Mouse (Mus musculus) monocyte, adult 5-6 weeks (primary cell): ENCODE data around the gene Hist2h3c1. TPM values are rescaled to one million over a fixed set of nuclear protein-coding genes. Genes with fewer than 3 reads are reported as not detected.
A peak's percentile ranks its signal among the peaks of the same experiment; 100 is the strongest.
"Not testable (repeated sequence)": the region's sequence is repeated elsewhere in the genome, so short reads cannot be mapped to it uniquely, and the experiment has no call there.

Experiments used
- ATAC-seq: fragments of 153-309, 156-312 bp; replicated peaks from 2 replicates; pipeline ENCODE4 v1.8.0; 2017; ENCODE audit warnings: mild to moderate bottlenecking; ENCODE audit not compliant: low TSS enrichment, insufficient number of reproducible peaks, severe bottlenecking, poor library complexity, low FRiP score
- total RNA-seq: library from RNA; stranded (forward); fragments of 200-1000, 200-491, 200-594 nt; gene quantifications from 3 replicates; pipeline ENCODE4 v1.2.3, GENCODE M21; 2017

Hist2h3c1 gene
- total RNA-seq, 1 experiment from 2014 or later = not detected

DNA sequence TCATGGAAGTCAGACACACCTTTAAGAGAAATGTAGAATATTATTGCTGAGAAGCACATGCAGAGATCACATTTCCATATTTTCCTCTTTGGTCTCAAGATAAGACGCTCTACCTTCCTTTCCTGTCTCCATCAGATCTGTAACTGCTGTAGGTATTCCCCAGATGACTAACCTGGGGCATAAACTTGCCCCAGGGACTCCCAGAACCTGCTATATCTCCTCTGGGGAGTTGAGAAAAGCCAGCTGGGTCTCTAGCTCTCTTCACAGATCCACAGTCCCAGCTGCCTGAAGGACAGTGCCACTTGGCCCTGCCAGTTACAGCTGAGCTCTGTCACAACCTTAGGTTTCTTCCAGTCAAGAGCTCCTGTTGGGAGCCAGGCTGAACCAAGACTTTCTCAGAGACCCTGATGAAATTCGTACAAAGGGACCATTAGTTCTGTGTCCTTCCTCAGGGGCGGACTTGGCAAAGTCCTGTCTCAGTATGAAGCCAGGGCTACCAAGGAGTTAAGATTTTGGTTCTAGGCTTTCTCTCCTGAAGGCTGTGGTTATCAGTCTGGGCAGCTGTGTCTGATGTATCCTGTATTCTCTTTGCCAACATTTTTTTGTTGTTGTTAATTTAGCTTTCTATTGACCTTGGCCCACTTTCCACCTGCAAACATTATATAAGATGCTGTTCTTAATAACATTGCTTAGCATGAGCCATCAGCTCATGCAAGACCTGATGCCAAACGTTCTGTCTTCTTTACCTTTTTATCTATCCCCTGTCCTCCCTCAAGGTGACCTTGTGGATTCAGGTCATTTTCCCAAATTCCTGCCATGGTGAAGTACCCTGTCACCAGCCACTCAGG lies 15.4 kb upstream of the Hist2h3c1 start:
- no peak for ATAC-seq

DNA sequence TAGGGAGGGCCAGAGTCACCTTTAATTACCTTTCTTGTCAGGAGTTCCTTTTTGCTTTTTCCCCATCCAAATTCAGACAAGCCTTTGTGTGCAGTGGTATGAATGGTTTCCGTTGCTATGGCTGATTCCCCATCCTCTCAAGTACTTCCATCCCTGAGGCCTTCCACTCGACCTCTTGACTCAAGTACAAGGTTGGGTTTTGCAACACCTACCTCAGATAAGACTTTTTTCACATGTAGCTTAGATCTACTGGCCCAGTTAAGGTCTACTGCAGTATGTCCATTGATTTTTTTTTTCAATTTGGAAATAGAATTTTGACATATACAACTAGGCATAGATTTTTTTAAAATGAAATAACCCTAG lies 14.7 kb upstream of the Hist2h3c1 start:
- ATAC-seq = no peak

DNA sequence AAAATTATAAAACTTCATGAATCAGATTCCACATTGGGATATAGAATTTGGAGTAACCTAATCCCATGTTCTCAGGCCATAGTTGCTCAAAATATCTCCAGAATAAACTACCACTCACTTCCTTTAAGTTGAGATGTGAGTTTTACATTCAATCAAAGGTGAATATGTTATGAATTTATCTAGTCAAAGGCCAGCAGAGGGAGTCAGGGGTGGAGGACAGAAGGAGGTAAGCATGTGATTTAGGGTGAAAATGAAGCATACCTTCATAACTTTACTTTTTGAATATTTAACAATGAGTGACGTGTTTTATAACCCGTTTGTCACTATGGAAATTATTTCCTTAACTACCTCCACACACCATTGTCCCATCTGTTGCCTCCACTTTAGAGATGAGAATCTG lies 11.6 kb upstream of the Hist2h3c1 start:
- no peak for ATAC-seq

DNA sequence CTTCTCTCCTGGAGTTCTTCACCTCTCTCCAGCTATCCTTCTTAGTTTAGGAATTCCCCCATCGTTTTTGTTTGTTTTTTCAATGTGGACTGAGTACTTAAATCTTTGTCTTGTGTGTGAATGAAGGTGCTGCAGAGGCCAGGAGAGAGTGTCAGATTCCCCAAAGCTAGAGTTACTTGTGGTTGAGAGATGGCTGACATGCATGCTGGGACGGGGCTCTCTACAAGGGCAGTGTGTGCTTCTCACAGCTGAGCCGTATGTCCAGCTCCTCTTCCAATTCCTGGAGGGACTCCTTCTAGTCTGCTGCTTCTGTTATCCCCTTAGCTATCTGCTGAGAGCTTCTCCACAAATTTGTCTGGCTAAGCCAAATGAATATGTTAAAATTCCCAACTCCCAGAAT lies 10.6 kb upstream of the Hist2h3c1 start:
- ATAC-seq = no peak

DNA sequence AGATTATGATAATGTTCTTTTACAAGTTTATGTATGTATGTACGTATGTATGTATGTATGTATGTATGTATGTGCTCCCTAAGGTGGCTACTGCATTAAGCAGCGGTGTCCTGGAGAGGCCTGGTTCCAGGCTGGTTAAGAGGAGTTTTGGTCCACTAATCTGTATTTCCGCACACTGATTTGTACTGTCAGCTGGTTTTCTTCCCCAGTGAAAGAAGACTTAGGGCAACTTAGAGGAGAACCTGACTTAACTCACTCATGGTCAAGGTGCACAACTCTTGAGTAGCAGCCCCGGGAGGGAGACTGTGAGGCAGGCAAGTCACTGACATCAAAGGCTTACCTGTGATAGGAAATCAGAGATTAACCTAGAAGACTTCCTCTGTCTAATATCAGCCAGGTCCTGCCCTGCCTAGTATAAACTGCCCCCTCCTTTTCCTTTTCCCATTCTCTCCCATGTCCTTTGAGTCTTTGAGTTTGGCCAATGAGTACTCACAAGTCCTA lies 9.6 kb upstream of the Hist2h3c1 start:
- no peak for ATAC-seq

DNA sequence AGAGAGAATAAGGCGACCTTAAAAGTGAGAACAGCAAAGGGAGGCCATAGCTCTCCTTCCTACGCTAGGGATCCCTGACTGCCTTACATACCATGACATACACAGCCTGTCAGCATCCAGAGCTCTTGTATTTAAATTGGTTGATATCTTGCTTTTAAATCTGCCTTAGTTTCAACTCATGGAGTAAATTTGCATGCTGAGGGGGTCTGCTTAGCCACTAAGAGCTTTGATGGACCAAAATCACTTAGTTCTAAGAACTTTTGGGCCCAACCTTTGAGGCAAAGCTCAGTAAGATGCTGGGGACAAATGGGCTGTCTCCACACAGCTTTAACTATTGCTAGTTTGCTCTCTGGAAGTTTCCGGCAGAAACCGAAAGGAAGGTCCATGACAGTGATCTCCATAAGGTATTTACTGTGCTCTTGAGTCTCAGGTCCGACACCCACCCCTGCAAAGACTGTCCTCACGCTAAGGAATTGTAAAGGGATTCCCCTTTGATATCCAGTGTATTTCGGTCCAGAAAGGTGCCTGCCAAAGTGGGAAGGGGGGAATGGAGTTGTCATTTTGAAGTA lies 9.1 kb upstream of the Hist2h3c1 start:
- no peak for ATAC-seq

DNA sequence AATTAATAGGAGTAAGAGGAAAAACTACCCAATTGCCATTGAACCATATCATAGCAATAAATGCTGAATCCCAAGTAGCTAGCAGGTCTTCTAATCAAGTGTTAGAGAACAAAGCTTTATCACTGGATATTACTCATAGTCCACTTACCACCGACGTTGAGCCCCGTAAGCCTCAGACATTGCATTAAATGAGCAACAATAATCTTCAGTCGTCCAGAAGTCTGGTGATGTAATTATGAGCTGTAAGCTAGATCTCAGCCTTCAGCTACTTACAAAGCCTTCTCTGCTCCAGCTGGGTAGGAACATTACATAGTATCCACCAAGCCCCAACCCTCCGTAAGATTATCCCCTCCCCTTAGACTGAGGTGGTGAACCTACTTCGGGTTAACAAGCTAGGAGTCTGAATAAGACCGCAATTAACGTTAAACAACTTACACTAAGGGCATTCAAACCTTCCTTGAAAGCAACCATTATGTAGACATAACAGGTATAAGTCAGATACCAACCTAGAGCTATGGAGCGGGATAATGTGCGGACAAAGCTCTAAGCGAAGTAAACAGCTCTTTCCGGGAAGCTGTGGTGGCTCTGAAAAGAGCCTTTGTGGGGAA lies 8.5 kb upstream of the Hist2h3c1 start:
- ATAC-seq = no peak

DNA sequence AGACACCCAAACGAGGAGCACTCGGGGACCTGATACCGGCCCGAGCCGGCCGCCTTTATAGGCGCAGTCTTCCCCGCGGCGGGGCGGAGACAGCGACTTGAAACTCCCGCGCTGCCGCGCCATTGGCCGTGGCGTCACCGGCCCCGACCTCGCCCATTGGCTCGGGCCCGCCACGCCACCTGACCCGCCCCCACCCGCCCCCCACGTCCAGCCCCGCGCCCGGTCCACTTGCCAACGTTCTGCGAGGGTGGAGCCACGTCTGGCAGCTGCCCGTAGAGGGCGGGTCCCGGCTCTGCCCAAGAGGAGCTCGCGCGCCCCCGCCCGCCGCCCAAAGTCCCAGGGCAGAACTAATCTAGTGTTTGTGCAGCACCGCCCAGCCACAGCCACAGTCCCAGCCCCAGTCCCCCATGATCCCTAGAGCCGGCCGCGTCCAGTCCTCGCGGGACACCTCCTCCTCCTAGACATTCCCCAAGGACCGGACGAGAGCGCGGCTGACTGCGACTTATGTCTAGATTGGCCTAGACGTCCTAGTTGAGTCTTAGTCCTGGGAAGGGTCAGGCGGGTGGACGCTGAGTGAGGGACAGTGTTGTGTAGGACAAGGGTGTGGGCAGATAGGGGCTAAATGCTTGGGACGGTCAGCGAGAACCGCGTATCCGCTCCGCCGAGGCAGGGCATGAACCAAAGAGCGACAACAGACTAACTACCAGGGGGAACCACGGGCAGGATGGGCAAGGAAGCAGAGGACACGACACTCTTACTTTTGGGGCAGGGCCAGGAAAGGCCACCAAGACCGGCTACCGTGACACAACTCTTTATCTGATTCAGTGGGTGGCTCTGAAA lies 7.3 kb upstream of the Hist2h3c1 start, which contains the start of gene Hist2h3c2:
Hist2h3c2 (minus strand) TSS at position 174 of the 840 bp plus-strand sequence.
- ATAC-seq = peak; percentile 80

DNA sequence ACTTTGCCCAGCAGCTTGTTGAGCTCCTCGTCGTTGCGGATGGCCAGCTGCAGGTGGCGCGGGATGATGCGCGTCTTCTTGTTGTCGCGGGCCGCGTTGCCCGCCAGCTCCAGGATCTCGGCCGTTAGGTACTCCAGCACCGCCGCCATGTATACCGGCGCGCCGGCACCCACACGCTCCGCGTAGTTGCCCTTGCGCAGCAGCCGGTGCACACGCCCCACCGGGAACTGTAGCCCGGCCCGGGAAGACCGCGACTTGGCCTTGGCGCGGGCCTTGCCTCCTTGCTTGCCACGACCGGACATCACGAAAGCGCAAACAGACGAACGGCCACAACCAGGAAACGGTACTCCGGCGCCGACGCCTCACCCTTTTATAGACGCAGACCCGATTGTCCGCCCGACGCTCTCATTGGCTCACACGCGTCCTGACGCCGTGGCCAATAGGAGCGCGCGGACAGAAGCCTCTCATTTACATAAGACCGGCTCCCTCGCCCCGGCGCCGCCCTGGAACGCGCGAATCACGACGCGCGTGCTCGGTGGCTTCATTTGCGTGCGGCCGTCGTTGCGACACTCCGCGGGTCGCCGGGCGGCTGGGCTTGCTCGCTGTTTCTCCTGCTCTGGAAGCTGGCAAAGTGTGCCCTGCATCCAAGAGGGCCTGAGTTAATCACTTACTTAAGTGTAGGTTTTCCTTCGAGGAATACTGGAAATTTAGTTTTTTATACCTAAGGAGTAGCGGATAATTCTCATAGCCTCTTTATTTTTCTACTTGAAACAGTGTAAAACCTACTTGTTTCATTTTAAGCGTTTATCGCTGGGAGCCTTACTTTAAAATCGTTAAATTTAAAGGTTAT lies 6.3 kb upstream of the Hist2h3c1 start, which contains the start of gene Hist2h2aa2:
Hist2h2aa2 (minus strand) TSS at position 328 of the 850 bp plus-strand sequence.
- ATAC-seq = peak; percentile 81

DNA sequence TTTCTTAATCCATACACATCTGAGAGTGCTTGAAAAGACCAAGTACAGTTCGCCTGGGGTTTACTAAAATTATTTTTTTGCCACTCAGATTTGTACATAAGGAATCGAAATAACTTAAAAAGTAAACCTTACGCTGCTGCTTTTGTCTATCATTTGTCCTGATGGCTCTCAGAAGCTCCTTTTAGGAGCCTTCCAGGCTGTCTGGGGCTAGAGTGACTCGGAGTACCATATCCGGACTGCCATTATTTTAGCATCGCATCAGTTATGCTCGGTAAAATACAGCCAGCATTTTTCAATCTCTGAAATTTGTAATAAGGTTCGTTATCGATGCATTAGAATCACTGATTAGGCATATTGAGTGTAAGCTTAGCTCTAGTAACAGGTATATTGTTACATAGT lies 5.7 kb upstream of the Hist2h3c1 start:
- ATAC-seq = no peak

DNA sequence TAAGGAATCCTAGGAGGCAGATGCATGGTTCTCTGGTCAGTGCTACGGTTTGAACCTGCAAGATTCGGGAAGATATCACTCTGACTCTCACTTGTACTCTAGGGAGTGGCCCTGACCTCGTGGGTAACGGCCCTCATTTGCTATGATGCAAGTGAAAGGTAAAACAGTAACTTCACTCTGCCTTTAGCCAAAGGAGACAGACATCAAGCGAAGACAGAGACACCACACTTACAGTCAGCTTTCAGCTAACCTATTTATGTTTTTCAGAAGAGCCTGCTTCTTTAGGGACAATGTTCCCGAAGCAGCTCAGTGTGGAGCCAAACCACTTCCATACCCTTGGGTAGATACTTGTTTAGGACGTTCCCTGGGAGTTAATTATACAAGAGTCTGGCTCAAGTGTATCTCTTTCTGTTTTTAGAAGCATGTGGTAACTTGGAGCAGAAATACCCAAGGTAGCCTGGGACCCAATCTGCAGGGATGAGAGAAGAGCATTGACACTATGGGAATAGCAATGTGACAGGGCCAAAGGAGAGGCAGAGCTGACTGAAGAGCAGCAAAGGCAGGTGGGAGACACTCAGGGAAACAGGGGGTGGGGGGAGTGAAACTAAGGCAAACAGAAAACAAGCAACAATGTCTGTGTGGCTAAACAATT lies 2.4 kb upstream of the Hist2h3c1 start:
- no peak for ATAC-seq

DNA sequence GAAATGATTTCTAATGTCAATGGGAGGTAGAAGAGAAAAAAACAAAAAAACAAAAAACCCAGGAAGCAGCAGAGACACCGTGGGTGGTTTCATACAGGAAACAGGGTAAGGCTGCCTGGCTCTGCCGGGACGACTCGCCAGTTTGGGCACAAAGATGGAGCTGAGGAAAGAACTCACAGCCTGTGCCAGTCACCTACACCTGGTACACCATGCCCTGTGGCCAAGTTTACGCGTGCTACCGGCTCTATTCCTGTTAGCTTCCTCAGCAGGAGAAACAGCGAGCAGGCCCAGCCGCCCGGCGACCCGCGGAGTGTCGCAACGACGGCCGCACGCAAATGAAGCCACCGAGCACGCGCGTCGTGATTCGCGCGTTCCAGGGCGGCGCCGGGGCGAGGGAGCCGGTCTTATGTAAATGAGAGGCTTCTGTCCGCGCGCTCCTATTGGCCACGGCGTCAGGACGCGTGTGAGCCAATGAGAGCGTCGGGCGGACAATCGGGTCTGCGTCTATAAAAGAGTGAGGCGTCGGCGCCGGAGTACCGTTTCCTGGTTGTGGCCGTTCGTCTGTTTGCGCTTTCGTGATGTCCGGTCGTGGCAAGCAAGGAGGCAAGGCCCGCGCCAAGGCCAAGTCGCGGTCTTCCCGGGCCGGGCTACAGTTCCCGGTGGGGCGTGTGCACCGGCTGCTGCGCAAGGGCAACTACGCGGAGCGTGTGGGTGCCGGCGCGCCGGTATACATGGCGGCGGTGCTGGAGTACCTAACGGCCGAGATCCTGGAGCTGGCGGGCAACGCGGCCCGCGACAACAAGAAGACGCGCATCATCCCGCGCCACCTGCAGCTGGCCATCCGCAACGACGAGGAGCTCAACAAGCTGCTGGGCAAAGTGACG lies 1.2 kb upstream of the Hist2h3c1 start, which contains the start of gene Hist2h2aa1:
Hist2h2aa1 (plus strand) TSS at position 495 of the 884 bp plus-strand sequence.
- ATAC-seq = peak; percentile 85

DNA sequence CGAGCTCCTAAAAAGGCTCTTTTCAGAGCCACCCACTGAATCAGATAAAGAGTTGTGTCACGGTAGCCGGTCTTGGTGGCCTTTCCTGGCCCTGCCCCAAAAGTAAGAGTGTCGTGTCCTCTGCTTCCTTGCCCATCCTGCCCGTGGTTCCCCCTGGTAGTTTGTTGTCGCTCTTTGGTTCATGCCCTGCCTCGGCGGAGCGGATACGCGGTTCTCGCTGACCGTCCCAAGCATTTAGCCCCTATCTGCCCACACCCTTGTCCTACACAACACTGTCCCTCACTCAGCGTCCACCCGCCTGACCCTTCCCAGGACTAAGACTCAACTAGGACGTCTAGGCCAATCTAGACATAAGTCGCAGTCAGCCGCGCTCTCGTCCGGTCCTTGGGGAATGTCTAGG lies 467 bp upstream of the Hist2h3c1 start:
- ATAC-seq = not testable (repeated sequence)

DNA sequence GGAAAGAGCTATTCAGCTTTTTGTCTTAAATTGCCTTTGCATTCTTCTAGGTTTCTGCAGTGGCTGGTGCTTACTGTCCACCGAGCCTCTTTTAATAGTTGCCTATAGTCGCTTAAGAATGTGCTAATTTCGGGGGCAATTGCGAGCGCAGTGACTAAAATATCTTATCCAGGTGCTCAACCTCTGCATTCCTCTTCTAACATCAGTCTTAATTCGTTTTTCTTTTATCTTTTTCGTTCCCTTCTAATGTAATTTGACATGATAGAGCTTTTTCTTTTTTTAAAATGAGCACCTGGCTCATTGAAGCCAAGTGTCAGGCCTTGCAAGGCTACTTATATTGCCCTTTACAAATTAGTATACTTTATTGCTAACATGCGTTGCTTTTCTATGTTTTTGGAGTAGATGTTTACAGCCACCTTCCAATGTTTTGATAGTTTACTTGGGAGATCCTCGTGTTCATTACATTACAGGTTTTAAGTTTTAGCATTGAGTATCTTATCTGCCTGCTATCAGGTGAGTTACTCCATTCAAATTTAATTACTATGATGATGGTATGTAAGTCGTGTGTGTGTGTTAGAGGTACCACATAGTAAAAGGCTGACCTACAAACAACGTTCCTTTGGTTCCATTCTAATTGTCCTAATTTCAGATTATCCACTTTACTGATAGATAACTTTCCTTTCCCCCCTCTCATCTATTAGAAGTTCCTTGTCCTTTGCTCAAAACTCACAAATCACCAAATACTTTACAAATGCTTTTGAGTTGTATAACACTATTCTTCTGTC lies 1.1 kb downstream of the Hist2h3c1 start:
- no peak for ATAC-seq

DNA sequence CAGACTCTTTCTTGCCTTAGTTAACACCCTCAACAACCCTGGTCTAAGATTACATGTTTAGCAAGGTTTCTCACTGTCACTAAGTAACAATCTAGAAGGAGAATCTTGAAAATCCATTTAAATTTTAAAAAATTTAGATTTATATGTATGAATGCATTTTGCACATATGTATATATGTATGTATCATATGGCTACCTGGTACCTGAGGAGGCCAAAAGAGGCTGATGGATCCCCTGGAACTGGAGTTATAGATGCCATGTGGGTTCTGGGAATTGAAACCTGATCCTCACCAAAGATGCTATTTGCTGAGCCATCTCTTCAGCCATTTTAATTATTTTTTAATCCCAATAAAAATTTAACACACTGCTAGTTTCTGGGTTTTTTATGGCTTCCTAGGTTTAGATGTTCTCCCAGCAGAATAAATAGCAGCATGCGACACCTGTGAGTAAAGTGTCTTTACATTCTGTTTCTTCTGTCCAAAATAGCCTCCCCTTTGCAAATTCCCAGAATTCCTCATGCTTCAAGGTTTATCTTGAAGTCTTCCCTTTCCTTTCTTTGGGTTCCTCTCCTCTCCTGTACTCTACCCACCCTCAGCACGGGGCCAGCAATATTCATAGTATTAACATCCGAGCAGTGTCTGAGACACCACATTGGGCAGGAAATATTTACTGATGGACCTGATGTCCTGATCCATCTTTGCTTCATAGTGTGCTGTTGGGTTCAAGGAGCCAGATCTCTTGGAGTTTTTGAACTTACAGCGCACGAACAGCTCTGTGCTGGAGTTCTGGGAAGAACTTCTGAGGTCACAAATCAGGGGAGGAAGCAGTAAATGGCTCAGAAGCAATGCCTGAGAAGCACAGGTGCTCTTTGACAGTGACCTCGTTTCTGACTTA lies 1.9 kb downstream of the Hist2h3c1 start:
- ATAC-seq = no peak
